Mouse (Mus musculus): ENCODE results near the gene Caprin2. TPM values are rescaled to one million over a fixed set of nuclear protein-coding genes. Genes with fewer than 3 reads are reported as not detected.
"Not testable (repeated sequence)": the region's sequence is repeated elsewhere in the genome, so short reads cannot be mapped to it uniquely, and the experiment has no call there.

Gene Caprin2
- polyA plus RNA-seq, 1 experiment from 2014 or later = 10.7 TPM

DNA sequence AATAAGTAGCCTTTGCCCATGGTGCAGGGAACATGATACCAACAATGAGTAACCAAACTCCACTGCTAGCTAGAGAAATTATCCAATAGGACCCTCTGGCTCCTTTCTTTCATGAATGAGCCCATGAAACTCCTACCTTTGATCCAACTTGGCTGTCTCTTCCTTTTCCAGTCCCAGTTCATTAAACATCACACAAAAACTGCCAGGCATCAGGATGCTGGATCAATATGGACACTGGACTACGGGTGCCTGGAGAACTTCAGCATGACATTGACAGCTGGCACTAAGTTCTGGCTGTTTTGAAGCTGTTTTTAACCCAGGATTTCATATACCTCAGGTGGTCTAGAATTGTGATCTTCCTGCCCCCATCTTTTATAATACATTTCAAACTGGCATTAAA, 21.6 kb upstream of the Caprin2 start:
- no peaks in the 10 kb centered on the region for H3K4me1 ChIP-seq (replicated peaks)
- no peak for ATAC-seq (replicated peaks; ENCODE audit: insufficient number of reproducible peaks, insufficient read depth, low FRiP score, low read depth)
- 65% methylated on average over 1 of the region's 1 CpGs for WGBS

DNA sequence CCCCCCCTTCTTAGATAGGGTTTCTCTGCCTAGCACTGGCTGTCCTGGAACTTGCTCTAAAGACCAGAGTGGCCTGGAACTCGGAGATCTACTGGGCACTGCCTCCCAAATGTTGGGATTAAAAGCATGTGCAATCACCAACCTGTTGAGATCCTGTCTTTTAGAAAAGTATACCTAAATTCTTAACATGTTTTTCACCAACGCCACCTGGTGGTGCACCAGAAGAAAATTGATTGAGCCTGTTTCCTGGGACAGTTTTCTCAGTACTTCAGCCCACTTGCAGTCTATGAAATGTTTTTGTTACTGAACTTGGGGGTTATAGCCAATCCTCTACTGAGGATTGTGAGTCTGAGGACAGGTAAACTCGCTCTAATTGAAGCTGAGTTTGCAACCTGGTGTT, 20.8 kb upstream of the Caprin2 start:
- Histone ChIP-seq H3K36me3 (peaks cover 4% of the 10 kb centered on the region; the same call in 1 of the 2 replicates), H3K9ac (no peak overlapping the region), H3K27me3 (no peaks in the 10 kb centered on the region), H3K27ac (no peak overlapping the region), H3K4me1 (replicated peaks) (no peaks in the 10 kb centered on the region), H3K4me3 (no peak overlapping the region), H3K4me2 (no peak overlapping the region), H3K9me3 (replicated peaks) (no peaks in the 10 kb centered on the region)
- no peak for ATAC-seq (replicated peaks; ENCODE audit: insufficient number of reproducible peaks, insufficient read depth, low FRiP score, low read depth)
- WGBS = 35% methylated on average over 3 of the region's 3 CpGs

More for the DNA sequence above, 21.6 kb upstream of the Caprin2 start:
- Histone ChIP-seq H3K27ac (no peak overlapping the region), H3K36me3 (peaks cover 4% of the 10 kb centered on the region; the same call in 1 of the 2 replicates), H3K9me3 (replicated peaks) (no peaks in the 10 kb centered on the region), H3K4me3 (no peak overlapping the region), H3K27me3 (no peaks in the 10 kb centered on the region), H3K4me2 (no peak overlapping the region), H3K9ac (no peak overlapping the region)

GRCm38 (mm10) chr6:148913938-148914337, 17.9 kb upstream of the Caprin2 start:
- WGBS = 11% methylated on average over 2 of the region's 2 CpGs
- no peak overlapping the region for H3K27ac ChIP-seq
- ATAC-seq (replicated peaks; ENCODE audit: insufficient number of reproducible peaks, insufficient read depth, low FRiP score, low read depth) = no peak

GRCm38 (mm10) chr6:148911906-148912305, 15.9 kb upstream of the Caprin2 start:
- 79% methylated on average over 8 of the region's 8 CpGs for WGBS
- not testable (repeated sequence) for H3K4me2 ChIP-seq; H3K36me3 ChIP-seq; H3K27me3 ChIP-seq; H3K27ac ChIP-seq; H3K9ac ChIP-seq; H3K4me3 ChIP-seq; H3K4me1 ChIP-seq (replicated peaks); H3K9me3 ChIP-seq (replicated peaks); ATAC-seq (replicated peaks; ENCODE audit: insufficient number of reproducible peaks, insufficient read depth, low FRiP score, low read depth)

More at GRCm38 (mm10) chr6:148913938-148914337, 17.9 kb upstream of the Caprin2 start:
- Histone ChIP-seq H3K9ac (no peak overlapping the region), H3K27me3 (no peaks in the 10 kb centered on the region), H3K4me3 (no peak overlapping the region), H3K9me3 (replicated peaks) (no peaks in the 10 kb centered on the region), H3K4me1 (replicated peaks) (no peaks in the 10 kb centered on the region), H3K36me3 (no peaks in the 10 kb centered on the region), H3K4me2 (no peak overlapping the region)

GRCm38 (mm10) chr6:148906958-148907357, 10.9 kb upstream of the Caprin2 start:
- H3K9me3 ChIP-seq (replicated peaks) = no peaks in the 10 kb centered on the region
- no peaks in the 10 kb centered on the region for H3K36me3 ChIP-seq
- H3K4me2 ChIP-seq = no peak overlapping the region
- no peak overlapping the region for H3K4me3 ChIP-seq
- WGBS = 87% methylated on average over 9 of the region's 9 CpGs
- H3K4me1 ChIP-seq (replicated peaks) = no peaks in the 10 kb centered on the region
- no peak overlapping the region for H3K27ac ChIP-seq
- no peak for ATAC-seq (replicated peaks; ENCODE audit: insufficient number of reproducible peaks, insufficient read depth, low FRiP score, low read depth)
- H3K27me3 ChIP-seq = no peaks in the 10 kb centered on the region
- H3K9ac ChIP-seq = no peak overlapping the region

GRCm38 (mm10) chr6:148902728-148903127, 6.7 kb upstream of the Caprin2 start:
- no peak for ATAC-seq (replicated peaks; ENCODE audit: insufficient number of reproducible peaks, insufficient read depth, low FRiP score, low read depth)
- WGBS = 77% methylated on average over 3 of the region's 3 CpGs
- Histone ChIP-seq H3K4me2 (no peak overlapping the region), H3K4me3 (no peak overlapping the region), H3K27ac (no peak overlapping the region), H3K36me3 (no peaks in the 10 kb centered on the region), H3K9ac (no peak overlapping the region), H3K27me3 (no peaks in the 10 kb centered on the region), H3K9me3 (replicated peaks) (no peaks in the 10 kb centered on the region), H3K4me1 (replicated peaks) (no peaks in the 10 kb centered on the region)

DNA sequence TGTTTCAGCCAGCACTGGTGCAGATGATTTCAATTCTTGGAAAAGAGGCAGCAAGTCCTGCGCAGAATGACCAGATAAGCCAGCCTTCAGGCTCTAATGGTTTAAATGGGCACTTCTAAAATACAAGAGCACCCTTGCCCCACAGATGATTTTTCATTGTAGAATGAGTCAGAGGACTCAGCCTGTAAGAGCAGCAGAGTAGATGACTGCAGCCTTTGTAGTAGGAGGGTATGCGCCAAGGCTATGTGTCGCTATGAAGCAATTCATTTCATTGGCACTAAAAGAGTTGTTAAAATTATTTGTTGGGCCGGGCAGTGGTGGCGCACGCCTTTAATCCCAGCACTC, 442 bp upstream of the Caprin2 start:
- 42% methylated on average over 6 of the region's 6 CpGs for WGBS

GRCm38 (mm10) chr6:148894888-148895772, 907 bp downstream of the Caprin2 start:
- H3K9me3 ChIP-seq (replicated peaks) = no peaks in the 10 kb centered on the region
- 13% methylated on average over 18 of the region's 18 CpGs for WGBS
- peak; percentile 3; the same call in 1 of the 2 replicates for ATAC-seq (replicated peaks; ENCODE audit: insufficient number of reproducible peaks, insufficient read depth, low FRiP score, low read depth)
- H3K4me3 ChIP-seq = peak overlapping the region; percentile 82
- peak overlapping the region; percentile 90 for H3K4me2 ChIP-seq
- peak overlapping the region; percentile 87 for H3K27ac ChIP-seq
- no peaks in the 10 kb centered on the region for H3K36me3 ChIP-seq
- H3K9ac ChIP-seq = peak overlapping the region; percentile 82
- no peaks in the 10 kb centered on the region for H3K27me3 ChIP-seq
- peaks cover 7% of the 10 kb centered on the region for H3K4me1 ChIP-seq (replicated peaks)

More for the DNA sequence above, 442 bp upstream of the Caprin2 start:
- no peaks in the 10 kb centered on the region for H3K9me3 ChIP-seq (replicated peaks)
- H3K27me3 ChIP-seq = no peaks in the 10 kb centered on the region
- ATAC-seq (replicated peaks; ENCODE audit: insufficient number of reproducible peaks, insufficient read depth, low FRiP score, low read depth) = peak; percentile 7; the same call in 1 of the 2 replicates
- peak overlapping the region; percentile 82 for H3K9ac ChIP-seq
- H3K27ac ChIP-seq = peak overlapping the region; percentile 87
- peaks cover 7% of the 10 kb centered on the region for H3K4me1 ChIP-seq (replicated peaks)
- peak overlapping the region; percentile 90 for H3K4me2 ChIP-seq
- peak overlapping the region; percentile 82 for H3K4me3 ChIP-seq
- no peaks in the 10 kb centered on the region for H3K36me3 ChIP-seq

DNA sequence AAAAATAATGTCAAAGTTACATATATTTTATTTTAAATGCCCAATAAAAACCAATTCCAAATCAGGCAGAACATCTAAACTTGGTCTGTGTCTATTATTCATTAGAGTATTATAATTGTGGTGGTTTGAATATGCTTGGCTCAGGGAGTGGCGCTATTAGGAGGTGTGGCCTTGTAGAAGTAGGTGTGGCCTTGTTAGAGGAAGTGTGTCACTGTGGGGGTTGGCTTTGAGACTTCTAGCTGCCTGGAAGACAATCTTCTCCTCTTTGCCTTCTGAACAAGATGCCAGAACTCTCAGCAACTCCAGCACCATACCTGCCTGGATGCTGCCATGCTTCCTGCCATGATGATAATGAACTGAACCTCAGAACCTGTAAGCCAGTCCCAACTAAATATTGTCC, 22.1 kb downstream of the Caprin2 start:
- peaks cover 3% of the 10 kb centered on the region; the same call in 1 of the 2 replicates for H3K36me3 ChIP-seq
- H3K9ac ChIP-seq = no peak overlapping the region
- no peak overlapping the region for H3K4me3 ChIP-seq
- ATAC-seq (replicated peaks; ENCODE audit: insufficient number of reproducible peaks, insufficient read depth, low FRiP score, low read depth) = no peak
- H3K4me1 ChIP-seq (replicated peaks) = no peaks in the 10 kb centered on the region
- H3K27me3 ChIP-seq = no peaks in the 10 kb centered on the region
- H3K9me3 ChIP-seq (replicated peaks) = no peaks in the 10 kb centered on the region
- 97% methylated on average over 1 of the region's 1 CpGs for WGBS
- no peak overlapping the region for H3K4me2 ChIP-seq
- no peak overlapping the region for H3K27ac ChIP-seq

DNA sequence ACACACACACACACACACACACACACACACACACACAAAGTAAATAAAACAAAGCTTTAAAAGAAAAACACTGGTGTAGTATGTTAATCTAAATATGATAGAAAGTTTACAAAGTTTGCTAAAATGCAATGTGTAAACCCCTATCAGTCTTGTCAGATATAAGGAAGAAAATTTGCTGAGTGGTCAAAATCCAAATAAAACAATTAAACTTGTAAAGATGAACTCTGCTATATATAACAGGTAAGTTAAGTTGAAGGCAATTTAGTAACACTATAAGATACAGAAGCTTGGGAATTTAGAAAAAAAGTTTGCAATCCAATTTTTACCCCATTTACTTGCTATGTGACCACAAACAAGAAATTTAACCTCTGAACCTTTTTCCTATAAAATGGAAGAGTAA, 50.4 kb downstream of the Caprin2 start:
- Histone ChIP-seq H3K9me3 (replicated peaks) (no peaks in the 10 kb centered on the region), H3K27ac (no peak overlapping the region), H3K36me3 (peaks cover 5% of the 10 kb centered on the region; the same call in 1 of the 2 replicates), H3K27me3 (no peaks in the 10 kb centered on the region), H3K9ac (no peak overlapping the region), H3K4me3 (no peak overlapping the region), H3K4me2 (no peak overlapping the region), H3K4me1 (replicated peaks) (no peaks in the 10 kb centered on the region)
- no peak for ATAC-seq (replicated peaks; ENCODE audit: insufficient number of reproducible peaks, insufficient read depth, low FRiP score, low read depth)

- Histone ChIP-seq H3K36me3 (0 out of 2 replicates have a peak, but pooled peaks cover 2% of the 10 kb centered on the region), H3K4me2 (no peak overlapping the region), H3K27ac (no peak overlapping the region), H3K27me3 (no peaks in the 10 kb centered on the region), H3K9ac (no peak overlapping the region), H3K9me3 (replicated peaks) (no peaks in the 10 kb centered on the region), H3K4me3 (no peak overlapping the region), H3K4me1 (replicated peaks) (no peaks in the 10 kb centered on the region)
- 92% methylated on average over 1 of the region's 1 CpGs for WGBS
- ATAC-seq (replicated peaks; ENCODE audit: insufficient number of reproducible peaks, insufficient read depth, low FRiP score, low read depth) = no peak
These were observed 54.3 kb downstream of the Caprin2 start for GRCm38 (mm10) chr6:148841760-148842159.

DNA sequence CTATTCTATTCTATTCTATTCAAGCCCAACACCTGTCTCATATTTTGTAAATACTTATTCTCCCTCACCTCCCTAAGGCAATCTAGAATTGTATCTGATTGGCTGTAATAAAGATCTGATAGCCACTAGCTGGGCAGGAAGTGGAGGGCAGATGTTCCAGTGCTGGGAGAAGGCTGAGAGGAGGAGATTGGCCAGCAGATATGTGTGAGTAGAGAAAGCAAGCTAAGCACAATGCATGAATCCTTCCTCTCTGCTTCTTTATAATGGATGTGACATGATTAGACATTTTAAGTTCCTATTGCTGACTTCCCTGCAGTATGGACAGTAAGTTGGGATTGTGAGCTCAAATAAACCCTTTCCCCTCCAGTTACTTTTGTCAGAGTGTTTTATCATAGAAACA, 57.6 kb downstream of the Caprin2 start:
- H3K4me2 ChIP-seq = no peak overlapping the region
- H3K9me3 ChIP-seq (replicated peaks) = no peaks in the 10 kb centered on the region
- no peaks in the 10 kb centered on the region for H3K36me3 ChIP-seq
- H3K9ac ChIP-seq = no peak overlapping the region
- no peaks in the 10 kb centered on the region for H3K4me1 ChIP-seq (replicated peaks)
- no peaks in the 10 kb centered on the region for H3K27me3 ChIP-seq
- no peak for ATAC-seq (replicated peaks; ENCODE audit: insufficient number of reproducible peaks, insufficient read depth, low FRiP score, low read depth)
- H3K27ac ChIP-seq = no peak overlapping the region
- H3K4me3 ChIP-seq = no peak overlapping the region
